Comparison of ENCODE assay signal across 9 mouse cellular contexts in the genomic region with DNA sequence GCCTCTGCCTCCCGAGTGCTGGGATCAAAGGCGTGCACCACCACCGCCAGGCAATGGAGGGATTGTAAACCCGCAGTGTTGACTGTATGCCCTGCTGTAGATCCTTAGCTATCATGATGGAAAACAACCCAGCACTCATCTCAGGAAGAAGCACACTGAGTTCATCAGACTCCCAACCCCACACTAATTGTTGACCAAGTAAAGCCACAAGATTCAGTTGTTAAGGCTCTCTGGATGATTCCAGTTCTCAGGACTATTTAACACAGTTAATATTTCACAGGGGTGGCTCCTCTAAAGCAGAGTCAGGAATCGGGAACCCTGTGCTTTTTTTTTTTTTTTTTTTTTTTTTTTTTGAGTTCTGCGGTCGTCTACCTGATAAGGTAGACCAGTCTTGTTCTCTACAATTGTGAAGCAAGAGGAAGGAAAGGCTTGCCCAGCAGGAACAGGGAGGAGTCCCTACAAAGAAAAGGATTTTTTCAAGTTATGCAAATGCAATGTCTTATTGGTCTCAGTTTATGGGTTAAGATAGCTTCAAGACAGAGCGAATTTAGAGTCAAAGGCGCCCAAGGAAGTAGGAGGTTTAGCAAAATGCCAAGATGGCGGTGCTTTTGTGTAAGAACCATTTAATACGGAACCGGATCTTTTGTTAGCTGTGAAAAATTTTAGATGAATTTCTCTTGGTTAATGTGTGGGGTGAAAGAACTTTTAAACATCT. TPM values are rescaled to one million over a fixed set of nuclear protein-coding genes. Genes with fewer than 3 reads are reported as not detected.
A peak's percentile ranks its signal among the peaks of the same experiment; 100 is the strongest.
DNase-seq lines count a peak whose midpoint lies in the region; ATAC-seq and TF ChIP-seq lines count a peak whose summit lies in the region.
"Had no signal": no experiment of that assay in that cellular context is flagged by ENCODE, and none has a peak within 500 bp of the region (broad histone marks: within the 10 kb centered on the region; RNA-seq: fewer than 3 reads in every experiment).

No protein-coding gene starts in this region.

- peak overlapping the region; percentile 100 for H3K27ac ChIP-seq in gastrocnemius, adult 2 months
- H3K27ac ChIP-seq in hindbrain, embryonic 11.5 days (ENCODE audit: low read depth, low read length): no peak overlapping the region
- no peak overlapping the region for H3K27ac ChIP-seq in liver, embryonic 14.5 days
- peak overlapping the region; percentile 95 for H3K27ac ChIP-seq in stomach, embryonic 16.5 days (ENCODE audit: low read length)

- H3K4me3 ChIP-seq in gastrocnemius, adult 2 months: peak overlapping the region; percentile 91
- peak overlapping the region; percentile 64 for H3K4me3 ChIP-seq in hindbrain, embryonic 11.5 days (ENCODE audit: low read depth, low read length)
- peak overlapping the region; percentile 64 to 68 for H3K4me3 ChIP-seq in liver, embryonic 14.5 days (ENCODE audit: insufficient read depth in 1 of 2, low read depth in 2 of 2, low read length in 2 of 2)
- H3K4me3 ChIP-seq in stomach, embryonic 16.5 days (replicated peaks; ENCODE audit: low read length): peak overlapping the region; percentile 75

- peaks cover 15% of the 10 kb centered on the region for H3K4me1 ChIP-seq in hindbrain, embryonic 11.5 days (replicated peaks; ENCODE audit: control insufficient read depth, insufficient read depth, low read length)
- peaks cover 22 to 29% of the 10 kb centered on the region in 2 experiments for H3K4me1 ChIP-seq in liver, embryonic 14.5 days (replicated peaks; ENCODE audit: control insufficient read depth in 2 of 2, insufficient read depth in 2 of 2, low read length in 1 of 2)
- H3K4me1 ChIP-seq in stomach, embryonic 16.5 days (ENCODE audit: control insufficient read depth, insufficient read depth, low read length): peaks cover 22% of the 10 kb centered on the region

- TF ChIP-seq CTCF in gastrocnemius, adult 2 months (IDR thresholded peaks at IDR 0.05): no peak
- TF ChIP-seq CTCF in liver, embryonic 14.5 days (IDR thresholded peaks at IDR 0.05; ENCODE audit: low read depth): no peak

- ATAC-seq in hindbrain, embryonic 11.5 days (ENCODE audit: low FRiP score): no peak
- ATAC-seq in liver, embryonic 14.5 days (ENCODE audit: insufficient read depth): no peak
- ATAC-seq in stomach, embryonic 16.5 days (ENCODE audit: insufficient read depth, low FRiP score): no peak

- H3K27me3 ChIP-seq in hindbrain, embryonic 11.5 days (ENCODE audit: control insufficient read depth, insufficient read depth, low read length): peaks cover 28% of the 10 kb centered on the region
- peaks cover 29% of the 10 kb centered on the region for H3K27me3 ChIP-seq in liver, embryonic 14.5 days (ENCODE audit: control insufficient read depth, insufficient read depth, low read length)
- peaks cover 5% of the 10 kb centered on the region; the same call in 1 of the 2 replicates for H3K27me3 ChIP-seq in stomach, embryonic 16.5 days (ENCODE audit: control insufficient read depth, insufficient read depth, low read length)
- H3K27me3 ChIP-seq: Patski had no signal

- 44% methylated on average over 12 of the region's 12 CpGs for WGBS in hindbrain, embryonic 11.5 days
- 35% methylated on average over 12 of the region's 12 CpGs for WGBS in liver, embryonic 14.5 days (ENCODE audit: insufficient replicate concordance)
- WGBS in stomach, embryonic 16.5 days: 44% methylated on average over 12 of the region's 12 CpGs

- intact Hi-C loops in gastrocnemius, adult 2 months (cut with DNase I): loop anchor here (2.0 to 5.0 kb wide), 2 partner anchors 199 to 1868 kb away; a partner anchor contains a TSS

- H3K4me2 ChIP-seq in hindbrain, embryonic 11.5 days (replicated peaks; ENCODE audit: low read depth, low read length): peak overlapping the region; percentile 99
- H3K4me2 ChIP-seq in liver, embryonic 14.5 days (ENCODE audit: low read depth): peak overlapping the region; percentile 99
- peak overlapping the region; percentile 77 for H3K4me2 ChIP-seq in stomach, embryonic 16.5 days (ENCODE audit: low read depth, low read length)

- DNase-seq in gastrocnemius, adult 2 months: peak; percentile 21
- no peak for DNase-seq in gastrocnemius, adult 8-10 months (ENCODE audit: low spot score in 2 of 2)
- DNase-seq in ZHBTc4 (ENCODE audit: low read depth, low spot score): peak; percentile 54
- DNase-seq in hindbrain, embryonic 11.5 days (ENCODE audit: low spot score): peak; percentile 34
- DNase-seq in liver, embryonic 14.5 days (ENCODE audit: low read depth in 3 of 3, low spot score in 3 of 3): no peak
- no peak for DNase-seq in layer of hippocampus, postnatal 36 days
- DNase-seq in frontal cortex, postnatal 14 days (ENCODE audit: low spot score in 2 of 2): no peak

- no peak for TF ChIP-seq EP300 in liver, embryonic 14.5 days (IDR thresholded peaks at IDR 0.05; ENCODE audit: low read depth)

- no peak overlapping the region for H3K9ac ChIP-seq in hindbrain, embryonic 11.5 days (ENCODE audit: low read depth, low read length)
- H3K9ac ChIP-seq in liver, embryonic 14.5 days (replicated peaks): peak overlapping the region; percentile 39
- peak overlapping the region; percentile 85 for H3K9ac ChIP-seq in stomach, embryonic 16.5 days (ENCODE audit: low read length)

- no peaks in the 10 kb centered on the region for H3K36me3 ChIP-seq in hindbrain, embryonic 11.5 days (ENCODE audit: control insufficient read depth, insufficient read depth, low read length)
- H3K36me3 ChIP-seq in liver, embryonic 14.5 days (replicated peaks; ENCODE audit: control insufficient read depth, insufficient read depth, low read depth): no peaks in the 10 kb centered on the region
- no peaks in the 10 kb centered on the region for H3K36me3 ChIP-seq in stomach, embryonic 16.5 days (ENCODE audit: control insufficient read depth, insufficient read depth, low read length)

- no peaks in the 10 kb centered on the region for H3K9me3 ChIP-seq in hindbrain, embryonic 11.5 days (ENCODE audit: control insufficient read depth, low read length)
- H3K9me3 ChIP-seq in liver, embryonic 14.5 days (ENCODE audit: control insufficient read depth, low read length): no peaks in the 10 kb centered on the region
- H3K9me3 ChIP-seq in stomach, embryonic 16.5 days (replicated peaks; ENCODE audit: control insufficient read depth, low read length): no peaks in the 10 kb centered on the region

RNA-seq across cellular contexts. Expression of a gene that starts 1.1 kb away (rescaled TPM):
- 100 to 1,000 TPM; 144 to 162 TPM for total RNA-seq in gastrocnemius, adult 2 months (2021)
- total RNA-seq in gastrocnemius, adult 8-10 months (2022): 100 to 1,000 TPM; 108 to 165 (median 128) TPM
- polyA plus RNA-seq in hindbrain, embryonic 11.5 days (2014; fragmentation: Nextera tagmentation; extraction: Ambion mirVana): 0.80 and 0.95 TPM in 2 replicates
- 0.43 and 0.86 TPM in 2 replicates for polyA plus RNA-seq in liver, embryonic 14.5 days (2012; rRNA removed)
- polyA plus RNA-seq in liver, embryonic 14.5 days (2014; fragmentation: Nextera tagmentation; extraction: Ambion mirVana): 0.74 and 1.0 TPM in 2 replicates
- polyA plus RNA-seq in stomach, embryonic 16.5 days (2015; fragmentation: Nextera tagmentation; extraction: Ambion mirVana): 7.1 and 7.9 TPM in 2 replicates
- 100 to 1,000 TPM; 160 to 182 TPM for total RNA-seq in layer of hippocampus, postnatal 36 days (2021)

Comparison
In these comparisons a context has a peak if more than half of its experiments do, and no peak if none do; other contexts are left out.
1. DNase-seq: peak in gastrocnemius, adult 2 months (single experiment), ZHBTc4 (single experiment) and hindbrain, embryonic 11.5 days (single experiment); none in gastrocnemius, adult 8-10 months (0 of 2), liver, embryonic 14.5 days (0 of 3), layer of hippocampus, postnatal 36 days (0 of 2) and frontal cortex, postnatal 14 days (0 of 2).
2. H3K27ac ChIP-seq: peak in gastrocnemius, adult 2 months (single experiment) and stomach, embryonic 16.5 days (single experiment); none in hindbrain, embryonic 11.5 days (single experiment) and liver, embryonic 14.5 days (single experiment).
3. Peak in every context shown above with its lines, with median percentiles within 50 percentile points of each other: H3K4me3 ChIP-seq and H3K4me2 ChIP-seq.